Mouse (Mus musculus): ENCODE results near the gene Obsl1. TPM values are rescaled to one million over a fixed set of nuclear protein-coding genes. Genes with fewer than 3 reads are reported as not detected.

The Obsl1 gene
- polyA plus RNA-seq, 1 experiment, result 37.9 TPM

- peak in 1 of 2 experiments; percentile 63 for DNase-seq (ENCODE audit: extremely low spot score in 1 of 2, low spot score in 1 of 2)
Observed at GRCm38 (mm10) chr1:75458025-75458788, 48.0 kb downstream of the Obsl1 start.

GRCm38 (mm10) chr1:75457710-75458024, 48.6 kb downstream of the Obsl1 start:
- DNase-seq (ENCODE audit: extremely low spot score in 1 of 2, low spot score in 1 of 2), result no peak

- DNase-seq (ENCODE audit: extremely low spot score in 1 of 2, low spot score in 1 of 2), result no peak
Observed at GRCm38 (mm10) chr1:75456746-75457564, 49.3 kb downstream of the Obsl1 start.

- no peak for DNase-seq (ENCODE audit: extremely low spot score in 1 of 2, low spot score in 1 of 2)
Observed at GRCm38 (mm10) chr1:75455948-75456347, 50.3 kb downstream of the Obsl1 start.

- no peak for DNase-seq (ENCODE audit: extremely low spot score in 1 of 2, low spot score in 1 of 2)
Observed at GRCm38 (mm10) chr1:75455433-75455832, 50.8 kb downstream of the Obsl1 start.

- DNase-seq (ENCODE audit: extremely low spot score in 1 of 2, low spot score in 1 of 2), result no peak
Observed at GRCm38 (mm10) chr1:75451900-75452299, 54.4 kb downstream of the Obsl1 start.

GRCm38 (mm10) chr1:75450314-75451005, 55.8 kb downstream of the Obsl1 start, which contains the start of gene Asic4:
TSS of gene Asic4 (plus strand) at chr1:75450436.
- no peak for DNase-seq (ENCODE audit: extremely low spot score in 1 of 2, low spot score in 1 of 2)

- DNase-seq (ENCODE audit: extremely low spot score in 1 of 2, low spot score in 1 of 2), result no peak
Observed at GRCm38 (mm10) chr1:75449377-75450135, 56.7 kb downstream of the Obsl1 start.

GRCm38 (mm10) chr1:75448937-75449336, 57.3 kb downstream of the Obsl1 start:
- DNase-seq (ENCODE audit: extremely low spot score in 1 of 2, low spot score in 1 of 2), result no peak

GRCm38 (mm10) chr1:75448052-75448431, 58.2 kb downstream of the Obsl1 start:
- DNase-seq (ENCODE audit: extremely low spot score in 1 of 2, low spot score in 1 of 2), result no peak

GRCm38 (mm10) chr1:75447265-75448051, 58.8 kb downstream of the Obsl1 start:
- DNase-seq (ENCODE audit: extremely low spot score in 1 of 2, low spot score in 1 of 2), result no peak

GRCm38 (mm10) chr1:75446656-75447055, 59.6 kb downstream of the Obsl1 start:
- DNase-seq (ENCODE audit: extremely low spot score in 1 of 2, low spot score in 1 of 2), result no peak

GRCm38 (mm10) chr1:75445751-75446611, 60.3 kb downstream of the Obsl1 start:
- peak in 1 of 2 experiments; percentile 82 for DNase-seq (ENCODE audit: extremely low spot score in 1 of 2, low spot score in 1 of 2)

- DNase-seq (ENCODE audit: extremely low spot score in 1 of 2, low spot score in 1 of 2), result peak in 1 of 2 experiments; percentile 70
Observed at GRCm38 (mm10) chr1:75445141-75445701, 61.0 kb downstream of the Obsl1 start.

- DNase-seq (ENCODE audit: extremely low spot score in 1 of 2, low spot score in 1 of 2), result no peak
Observed at GRCm38 (mm10) chr1:75444208-75444607, 62.0 kb downstream of the Obsl1 start.

GRCm38 (mm10) chr1:75443247-75444024, 62.8 kb downstream of the Obsl1 start:
- no peak for DNase-seq (ENCODE audit: extremely low spot score in 1 of 2, low spot score in 1 of 2)

GRCm38 (mm10) chr1:75442811-75443210, 63.4 kb downstream of the Obsl1 start:
- no peak for DNase-seq (ENCODE audit: extremely low spot score in 1 of 2, low spot score in 1 of 2)

- DNase-seq (ENCODE audit: extremely low spot score in 1 of 2, low spot score in 1 of 2), result no peak
Observed at GRCm38 (mm10) chr1:75442171-75442570, 64.1 kb downstream of the Obsl1 start.

Measured in frontal cortex, adult 2 months (tissue).